Mouse (Mus musculus): ENCODE measurements at regions not wholly inside any gene's neighbourhood (a gene's known extent, or its start where the extent isn't known, plus 50 kb on each side); places are given as distances from the start of the nearest gene placed in this dataset.

DNA sequence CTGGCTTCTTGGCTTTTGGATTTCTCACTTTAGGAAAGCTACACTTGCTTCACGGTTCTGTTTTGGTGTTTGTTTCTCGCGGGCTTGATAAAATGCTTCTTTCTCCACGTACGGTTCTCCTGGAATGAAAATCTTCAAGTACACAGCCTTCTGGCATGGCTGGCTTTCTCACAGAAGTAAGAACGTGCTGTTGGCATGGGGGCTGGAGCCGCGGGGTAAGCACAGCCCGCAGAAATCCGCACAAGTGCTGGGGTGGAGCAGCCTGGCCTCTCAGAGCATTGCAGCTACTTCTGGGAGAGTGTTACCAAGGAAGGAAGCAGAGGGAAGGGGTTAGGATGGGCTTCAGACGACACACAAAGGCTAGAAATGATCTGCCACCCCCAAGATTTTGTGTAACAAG, 510.2 kb downstream of the Plcl1 start:
- H3K27me3 ChIP-seq, result peaks cover 10% of the 10 kb centered on the region; the same call in 1 of the 2 replicates
- WGBS, result 55% methylated on average over 11 of the region's 11 CpGs
- no peak overlapping the region for H3K4me3 ChIP-seq (replicated peaks)
- no peak overlapping the region for H3K9ac ChIP-seq (replicated peaks)
- H3K9me3 ChIP-seq, result no peaks in the 10 kb centered on the region
- no peaks in the 10 kb centered on the region for H3K36me3 ChIP-seq
- no peak overlapping the region for H3K4me2 ChIP-seq
- ATAC-seq (ENCODE audit: insufficient number of reproducible peaks, insufficient read depth, low FRiP score, low TSS enrichment, low read depth), result no peak
- no peak overlapping the region for H3K27ac ChIP-seq
- peaks cover 11% of the 10 kb centered on the region for H3K4me1 ChIP-seq (replicated peaks)

- H3K4me1 ChIP-seq (replicated peaks), result 0 out of 2 replicates have a peak, but pooled peaks cover 5% of the 10 kb centered on the region
- H3K4me3 ChIP-seq (replicated peaks), result no peak overlapping the region
- H3K9me3 ChIP-seq, result no peaks in the 10 kb centered on the region
- H3K27ac ChIP-seq, result no peak overlapping the region
- peaks cover 6% of the 10 kb centered on the region; the same call in 1 of the 2 replicates for H3K27me3 ChIP-seq
- H3K36me3 ChIP-seq, result no peaks in the 10 kb centered on the region
- ATAC-seq (ENCODE audit: insufficient number of reproducible peaks, insufficient read depth, low FRiP score, low TSS enrichment, low read depth), result no peak
- no peak overlapping the region for H3K9ac ChIP-seq (replicated peaks)
- no peak overlapping the region for H3K4me2 ChIP-seq
Measured at GRCm38 (mm10) chr1:55919516-55919915, 513.8 kb downstream of the Plcl1 start.

DNA sequence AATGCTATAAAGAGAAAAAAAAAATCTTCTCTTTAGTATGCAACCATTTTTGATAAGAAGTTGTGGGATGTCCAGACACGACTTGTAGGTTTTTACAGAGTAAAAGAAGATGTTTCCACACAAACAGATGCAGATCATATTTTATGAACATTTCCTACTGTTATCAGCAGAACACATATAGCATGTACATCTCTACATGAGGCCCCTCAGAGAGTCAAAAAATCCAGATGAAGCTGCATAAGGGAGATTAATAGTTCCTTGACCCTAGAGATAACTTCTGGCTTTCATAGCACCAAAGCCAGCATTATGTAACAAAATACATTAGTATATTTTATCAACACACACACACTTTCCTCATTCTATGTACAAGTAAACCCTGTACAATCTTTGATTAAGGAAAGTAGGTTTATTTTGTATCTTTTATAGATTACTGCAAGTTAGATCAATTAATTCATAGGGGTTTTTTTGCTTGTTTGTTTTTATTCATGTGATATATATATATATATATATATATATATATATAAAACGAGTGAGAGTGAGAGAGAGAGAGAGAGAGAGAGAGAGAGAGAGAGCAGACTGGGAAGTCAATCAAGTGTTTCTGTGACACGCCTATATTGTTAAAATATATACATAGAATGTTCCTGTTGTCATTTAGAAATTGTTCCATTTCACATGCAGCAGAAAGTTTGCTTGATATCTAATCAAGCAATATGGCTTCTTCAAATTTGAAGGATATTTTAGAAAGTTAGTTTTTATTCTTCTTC, 541.2 kb downstream of the Plcl1 start:
- 68% methylated on average over 3 of the region's 3 CpGs for WGBS
- Histone ChIP-seq H3K4me3 (replicated peaks) (no peak overlapping the region), H3K27me3 (no peaks in the 10 kb centered on the region), H3K27ac (no peak overlapping the region), H3K9ac (replicated peaks) (no peak overlapping the region), H3K36me3 (no peaks in the 10 kb centered on the region), H3K4me2 (no peak overlapping the region), H3K9me3 (no peaks in the 10 kb centered on the region), H3K4me1 (replicated peaks) (no peaks in the 10 kb centered on the region)
- no peak for ATAC-seq (ENCODE audit: insufficient number of reproducible peaks, insufficient read depth, low FRiP score, low TSS enrichment, low read depth)

GRCm38 (mm10) chr1:55947618-55948283, 542.0 kb downstream of the Plcl1 start:
- H3K9ac ChIP-seq (replicated peaks), result no peak overlapping the region
- H3K27ac ChIP-seq, result no peak overlapping the region
- no peaks in the 10 kb centered on the region for H3K36me3 ChIP-seq
- H3K27me3 ChIP-seq, result no peaks in the 10 kb centered on the region
- H3K9me3 ChIP-seq, result no peaks in the 10 kb centered on the region
- H3K4me1 ChIP-seq (replicated peaks), result no peaks in the 10 kb centered on the region
- no peak for ATAC-seq (ENCODE audit: insufficient number of reproducible peaks, insufficient read depth, low FRiP score, low TSS enrichment, low read depth)
- WGBS, result 74% methylated on average over 5 of the region's 5 CpGs
- H3K4me3 ChIP-seq (replicated peaks), result no peak overlapping the region
- H3K4me2 ChIP-seq, result no peak overlapping the region

GRCm38 (mm10) chr1:55949606-55950005, 543.9 kb downstream of the Plcl1 start:
- ATAC-seq (ENCODE audit: insufficient number of reproducible peaks, insufficient read depth, low FRiP score, low TSS enrichment, low read depth), result no peak

DNA sequence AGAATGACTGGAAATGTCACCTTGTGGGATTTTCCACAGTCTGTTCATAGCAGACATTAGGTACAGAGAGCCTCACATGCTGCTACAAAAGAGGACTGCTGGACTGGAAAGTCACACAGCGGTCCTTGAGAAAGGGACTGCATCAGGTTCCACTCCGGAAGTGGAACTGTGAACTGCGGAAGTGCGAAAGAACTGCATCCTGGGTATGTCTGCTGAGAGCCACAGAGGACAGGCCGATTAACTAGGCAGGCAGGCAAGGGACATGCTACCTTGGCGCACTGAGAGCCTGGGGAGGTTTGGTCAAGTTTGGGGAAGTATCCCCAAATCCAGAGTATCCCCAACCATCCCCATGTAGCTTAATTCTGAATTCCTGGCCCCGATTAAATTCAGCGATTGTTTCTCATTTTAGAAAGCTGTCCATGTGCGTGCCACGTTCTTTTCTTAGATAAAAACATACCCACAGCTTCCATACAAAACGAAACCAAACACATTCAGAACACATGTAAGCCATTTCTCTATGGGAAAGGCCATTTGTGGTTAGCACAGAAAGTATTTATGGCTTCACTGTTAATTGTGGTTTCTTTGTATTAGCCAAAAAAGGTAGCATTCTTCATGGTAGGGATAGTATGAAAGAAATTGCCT, 552.2 kb downstream of the Plcl1 start:
- no peak overlapping the region for H3K4me3 ChIP-seq (replicated peaks)

More at GRCm38 (mm10) chr1:55949606-55950005, 543.9 kb downstream of the Plcl1 start:
- Histone ChIP-seq H3K36me3 (no peaks in the 10 kb centered on the region), H3K9ac (replicated peaks) (no peak overlapping the region), H3K4me3 (replicated peaks) (no peak overlapping the region), H3K4me2 (no peak overlapping the region), H3K27ac (no peak overlapping the region), H3K9me3 (no peaks in the 10 kb centered on the region), H3K4me1 (replicated peaks) (no peaks in the 10 kb centered on the region), H3K27me3 (no peaks in the 10 kb centered on the region)
- WGBS, result 85% methylated on average over 4 of the region's 4 CpGs

DNA sequence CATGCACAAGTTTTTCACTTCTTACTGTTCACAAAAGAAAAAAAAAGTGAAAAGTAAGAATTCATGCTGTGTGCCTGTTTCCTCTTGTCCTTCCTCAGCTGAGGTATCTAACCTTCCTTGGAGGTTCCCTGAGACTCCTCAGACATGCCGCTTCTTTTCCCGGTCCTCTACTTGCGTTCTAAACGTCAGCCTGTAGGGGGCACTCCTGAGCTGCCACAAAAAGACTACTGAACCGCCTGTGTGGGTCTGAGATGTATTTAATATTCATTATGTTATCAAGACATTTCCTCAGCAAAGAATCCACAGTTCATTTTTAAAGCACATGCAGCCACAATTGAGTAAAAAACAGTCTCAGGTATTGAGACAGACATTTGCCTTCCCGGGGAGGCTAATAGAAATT, 554.6 kb downstream of the Plcl1 start:
- WGBS, result 21% methylated on average over 6 of the region's 6 CpGs
- Histone ChIP-seq H3K9me3 (no peaks in the 10 kb centered on the region), H3K27ac (no peak overlapping the region), H3K4me2 (no peak overlapping the region), H3K36me3 (no peaks in the 10 kb centered on the region), H3K9ac (replicated peaks) (no peak overlapping the region), H3K4me1 (replicated peaks) (no peaks in the 10 kb centered on the region), H3K27me3 (peaks cover 3% of the 10 kb centered on the region; the same call in 1 of the 2 replicates), H3K4me3 (replicated peaks) (no peak overlapping the region)
- ATAC-seq (ENCODE audit: insufficient number of reproducible peaks, insufficient read depth, low FRiP score, low TSS enrichment, low read depth), result no peak

More for the DNA sequence above, 552.2 kb downstream of the Plcl1 start:
- no peaks in the 10 kb centered on the region for H3K9me3 ChIP-seq
- no peak overlapping the region for H3K4me2 ChIP-seq
- ATAC-seq (ENCODE audit: insufficient number of reproducible peaks, insufficient read depth, low FRiP score, low TSS enrichment, low read depth), result no peak
- no peaks in the 10 kb centered on the region for H3K36me3 ChIP-seq
- H3K27me3 ChIP-seq, result peaks cover 3% of the 10 kb centered on the region; the same call in 1 of the 2 replicates
- H3K9ac ChIP-seq (replicated peaks), result no peak overlapping the region
- H3K4me1 ChIP-seq (replicated peaks), result no peaks in the 10 kb centered on the region
- WGBS, result 76% methylated on average over 11 of the region's 11 CpGs
- no peak overlapping the region for H3K27ac ChIP-seq

DNA sequence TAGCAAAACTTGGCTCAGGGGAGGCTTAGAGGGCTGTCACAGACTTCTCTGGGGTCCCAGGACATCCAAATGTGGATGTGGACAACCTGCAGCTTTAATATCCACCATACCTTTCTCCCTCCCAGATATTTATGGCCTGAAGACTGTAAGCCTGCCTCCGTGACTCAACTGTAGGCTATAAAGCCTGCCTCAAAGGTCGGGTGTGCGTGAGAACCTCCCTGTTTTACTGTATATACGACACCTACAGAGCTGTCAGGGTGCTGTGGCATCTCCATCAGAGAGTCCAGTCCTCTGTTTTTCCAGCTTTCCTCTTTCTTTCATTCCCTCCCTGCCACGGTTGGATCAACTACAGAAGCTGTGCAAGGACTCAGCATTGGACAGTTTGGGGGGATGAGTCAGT, 558.1 kb downstream of the Plcl1 start:
- 67% methylated on average over 5 of the region's 5 CpGs for WGBS
- H3K36me3 ChIP-seq, result no peaks in the 10 kb centered on the region
- no peak overlapping the region for H3K4me3 ChIP-seq (replicated peaks)
- H3K27me3 ChIP-seq, result peaks cover 3% of the 10 kb centered on the region; the same call in 1 of the 2 replicates
- H3K27ac ChIP-seq, result no peak overlapping the region
- no peak overlapping the region for H3K4me2 ChIP-seq
- no peaks in the 10 kb centered on the region for H3K9me3 ChIP-seq
- ATAC-seq (ENCODE audit: insufficient number of reproducible peaks, insufficient read depth, low FRiP score, low TSS enrichment, low read depth), result no peak
- no peaks in the 10 kb centered on the region for H3K4me1 ChIP-seq (replicated peaks)
- no peak overlapping the region for H3K9ac ChIP-seq (replicated peaks)

- peaks cover 2% of the 10 kb centered on the region; the same call in 1 of the 2 replicates for H3K27me3 ChIP-seq
- no peak for ATAC-seq (ENCODE audit: insufficient number of reproducible peaks, insufficient read depth, low FRiP score, low TSS enrichment, low read depth)
- H3K9ac ChIP-seq (replicated peaks), result no peak overlapping the region
- no peak overlapping the region for H3K27ac ChIP-seq
- H3K36me3 ChIP-seq, result no peaks in the 10 kb centered on the region
- no peaks in the 10 kb centered on the region for H3K9me3 ChIP-seq
- no peak overlapping the region for H3K4me3 ChIP-seq (replicated peaks)
- no peak overlapping the region for H3K4me2 ChIP-seq
- no peaks in the 10 kb centered on the region for H3K4me1 ChIP-seq (replicated peaks)
- 98% methylated on average over 2 of the region's 2 CpGs for WGBS
Measured at GRCm38 (mm10) chr1:55966273-55966672, 560.6 kb downstream of the Plcl1 start.

DNA sequence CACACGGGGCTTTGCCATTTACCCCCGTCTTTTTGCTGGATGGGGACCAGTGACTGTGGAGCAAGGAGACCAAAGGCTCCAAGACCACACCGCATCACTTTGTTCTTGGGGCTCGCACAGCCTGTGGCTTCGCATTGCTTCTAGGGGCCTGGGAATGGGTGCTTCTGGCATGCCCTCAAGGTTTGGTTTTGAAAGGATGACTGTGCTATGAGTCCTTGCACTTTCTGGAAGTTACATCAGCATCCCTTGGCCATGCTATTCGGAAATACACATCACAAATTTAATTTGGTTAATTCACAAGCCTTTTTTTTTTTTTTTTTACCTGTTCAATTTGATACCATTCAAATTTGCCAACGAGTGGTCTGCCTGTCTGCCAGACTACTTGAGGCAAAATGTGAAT, 562.1 kb downstream of the Plcl1 start:
- no peak overlapping the region for H3K4me3 ChIP-seq (replicated peaks)
- no peak overlapping the region for H3K27ac ChIP-seq
- WGBS, result 86% methylated on average over 7 of the region's 7 CpGs
- no peaks in the 10 kb centered on the region for H3K4me1 ChIP-seq (replicated peaks)
- H3K9ac ChIP-seq (replicated peaks), result no peak overlapping the region
- no peaks in the 10 kb centered on the region for H3K36me3 ChIP-seq
- ATAC-seq (ENCODE audit: insufficient number of reproducible peaks, insufficient read depth, low FRiP score, low TSS enrichment, low read depth), result no peak
- no peak overlapping the region for H3K4me2 ChIP-seq
- no peaks in the 10 kb centered on the region for H3K9me3 ChIP-seq
- no peaks in the 10 kb centered on the region for H3K27me3 ChIP-seq

- no peak for ATAC-seq (ENCODE audit: insufficient number of reproducible peaks, insufficient read depth, low FRiP score, low TSS enrichment, low read depth)
- H3K4me2 ChIP-seq, result no peak overlapping the region
- no peaks in the 10 kb centered on the region for H3K27me3 ChIP-seq
- H3K4me3 ChIP-seq (replicated peaks), result no peak overlapping the region
- 86% methylated on average over 3 of the region's 3 CpGs for WGBS
- H3K36me3 ChIP-seq, result no peaks in the 10 kb centered on the region
- no peaks in the 10 kb centered on the region for H3K4me1 ChIP-seq (replicated peaks)
- no peaks in the 10 kb centered on the region for H3K9me3 ChIP-seq
- no peak overlapping the region for H3K9ac ChIP-seq (replicated peaks)
- H3K27ac ChIP-seq, result no peak overlapping the region
Measured at GRCm38 (mm10) chr1:55977796-55978195, 572.1 kb downstream of the Plcl1 start.

Measured in limb, embryonic 12.5 days (tissue).